Mouse (Mus musculus): ENCODE data around the gene 1700061G19Rik. TPM values are rescaled to one million over a fixed set of nuclear protein-coding genes. Genes with fewer than 3 reads are reported as not detected.

1700061G19Rik gene
- polyA plus RNA-seq, 1 experiment, result 0.21 TPM

DNA sequence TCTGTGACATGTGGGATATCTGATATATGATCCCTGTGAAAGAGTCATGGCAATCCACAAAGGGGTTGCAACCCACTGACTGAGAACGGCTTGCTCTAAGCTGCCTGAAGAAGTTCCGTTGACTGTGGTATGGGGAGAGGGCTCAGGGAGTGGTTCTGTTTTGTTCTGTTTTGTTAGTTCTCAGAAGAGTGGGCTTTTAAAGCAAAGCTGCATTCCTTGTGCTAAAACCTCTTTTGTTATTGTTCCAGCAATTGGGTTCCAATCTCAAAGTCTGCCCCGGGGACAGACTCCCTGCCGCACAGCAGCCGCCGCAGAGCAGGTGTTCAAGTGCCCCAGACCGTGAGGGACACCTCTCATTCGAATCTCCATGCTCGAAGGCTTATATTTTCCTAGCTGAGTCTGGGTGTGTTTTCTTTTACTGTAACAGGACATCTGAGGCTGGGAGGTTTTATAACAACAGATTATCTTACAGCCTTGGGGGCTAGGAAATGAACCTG is 5.7 kb upstream of the 1700061G19Rik start:
- Histone ChIP-seq H3K36me3 (ENCODE audit: control insufficient read depth, insufficient read depth, low read length) (no peaks in the 10 kb centered on the region), H3K4me3 (ENCODE audit: extremely low read depth, insufficient read depth, insufficient read length) (no peak overlapping the region), H3K4me1 (ENCODE audit: control insufficient read depth, insufficient read depth, insufficient read length) (no peaks in the 10 kb centered on the region), H3K27ac (ENCODE audit: insufficient read depth, low read length) (no peak overlapping the region), H3K27me3 (ENCODE audit: control insufficient read depth, insufficient read depth, low read length) (no peaks in the 10 kb centered on the region)
- DNase-seq (ENCODE audit: low read depth in 1 of 2, low spot score in 2 of 2), result no peak
- WGBS, result 91% methylated on average over 9 of the region's 9 CpGs
- TF ChIP-seq CTCF (IDR thresholded peaks at IDR 0.05; ENCODE audit: extremely low read depth, insufficient read depth, insufficient read length, insufficient replicate concordance) (no peak), POLR2A (IDR thresholded peaks at IDR 0.05; ENCODE audit: low read depth, low read length) (no peak)

DNA sequence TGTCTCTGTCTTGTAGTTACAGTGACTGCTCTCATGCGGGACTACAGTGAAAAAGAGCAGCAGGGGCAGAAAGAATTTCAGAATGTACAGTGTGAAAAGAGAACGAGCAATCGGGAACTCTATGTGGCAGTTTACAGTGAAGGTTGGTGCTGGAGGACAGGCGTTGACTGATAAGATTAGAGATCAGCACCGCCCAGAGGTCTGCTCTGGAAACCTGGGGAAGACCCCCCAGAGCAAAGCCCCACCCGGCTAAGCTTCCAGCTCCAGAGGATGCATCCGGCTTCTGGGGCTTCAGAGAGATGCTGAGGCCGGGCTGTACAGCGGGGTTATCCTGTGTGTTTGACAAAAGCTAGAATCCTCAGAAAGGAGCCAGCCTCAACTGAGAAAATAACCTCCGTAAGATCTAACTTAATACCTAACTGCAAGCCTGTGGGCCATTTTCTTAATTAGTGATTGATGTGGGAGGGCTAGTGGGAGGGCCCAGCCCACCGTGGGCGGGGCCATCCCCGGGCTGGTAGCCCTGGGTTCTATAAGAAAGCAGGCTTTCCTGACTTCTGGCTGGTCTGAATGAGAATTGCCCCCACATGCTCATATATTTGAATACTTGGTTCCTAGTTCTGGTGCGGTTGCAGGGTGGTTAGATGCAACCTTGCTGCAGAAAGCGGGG is 4.9 kb upstream of the 1700061G19Rik start:
- Histone ChIP-seq H3K4me1 (ENCODE audit: control insufficient read depth, insufficient read depth, insufficient read length) (no peaks in the 10 kb centered on the region), H3K36me3 (ENCODE audit: control insufficient read depth, insufficient read depth, low read length) (no peaks in the 10 kb centered on the region), H3K27ac (ENCODE audit: insufficient read depth, low read length) (no peak overlapping the region), H3K4me3 (ENCODE audit: extremely low read depth, insufficient read depth, insufficient read length) (no peak overlapping the region), H3K27me3 (ENCODE audit: control insufficient read depth, insufficient read depth, low read length) (no peaks in the 10 kb centered on the region)
- WGBS, result 80% methylated on average over 15 of the region's 15 CpGs
- TF ChIP-seq CTCF (IDR thresholded peaks at IDR 0.05; ENCODE audit: extremely low read depth, insufficient read depth, insufficient read length, insufficient replicate concordance) (no peak), POLR2A (IDR thresholded peaks at IDR 0.05; ENCODE audit: low read depth, low read length) (no peak)
- DNase-seq (ENCODE audit: low read depth in 1 of 2, low spot score in 2 of 2), result no peak

DNA sequence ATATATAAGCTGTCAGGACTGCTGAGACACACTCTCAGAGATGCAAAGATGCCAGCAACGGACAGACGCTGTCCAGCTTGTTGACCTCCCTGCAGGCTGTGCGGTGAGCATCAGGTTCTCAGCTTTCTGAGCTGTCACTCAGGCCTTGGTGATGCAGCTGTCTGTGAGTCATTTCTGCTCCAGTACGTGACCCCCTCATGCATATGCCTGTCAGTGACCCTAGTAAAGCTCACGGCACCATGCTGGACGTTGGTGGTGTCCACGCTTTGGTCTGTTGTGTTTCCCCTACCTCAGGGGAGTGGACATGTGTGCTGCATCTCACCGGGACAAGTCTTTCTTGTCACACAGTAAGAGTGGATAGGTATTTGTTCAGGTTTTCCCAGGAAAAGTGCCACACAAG is 3.5 kb upstream of the 1700061G19Rik start:
- TF ChIP-seq POLR2A (IDR thresholded peaks at IDR 0.05; ENCODE audit: low read depth, low read length), result no peak
- TF ChIP-seq CTCF (IDR thresholded peaks at IDR 0.05; ENCODE audit: extremely low read depth, insufficient read depth, insufficient read length, insufficient replicate concordance), result no peak
- no peaks in the 10 kb centered on the region for H3K36me3 ChIP-seq (ENCODE audit: control insufficient read depth, insufficient read depth, low read length)
- WGBS, result 85% methylated on average over 8 of the region's 8 CpGs

DNA sequence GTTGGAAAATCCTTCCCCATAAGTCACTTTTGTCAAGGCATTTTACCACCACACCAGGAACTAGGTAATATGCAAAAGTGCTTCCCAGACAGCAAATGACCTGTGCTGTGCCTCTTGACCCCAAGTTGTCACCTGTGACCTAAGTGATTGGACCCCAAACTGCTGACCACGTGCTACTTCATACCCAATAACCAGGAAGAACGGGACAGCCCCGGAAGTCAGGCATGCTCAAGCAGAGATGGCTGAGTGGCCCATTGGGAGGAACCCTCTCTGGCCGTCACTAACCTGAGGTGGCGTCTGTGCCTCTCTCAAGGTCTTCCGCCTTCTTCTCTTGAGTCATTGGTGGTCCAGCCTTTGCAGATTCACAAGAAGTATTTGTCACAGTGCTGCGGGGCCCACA is 2.8 kb upstream of the 1700061G19Rik start:
- Histone ChIP-seq H3K36me3 (ENCODE audit: control insufficient read depth, insufficient read depth, low read length) (no peaks in the 10 kb centered on the region), H3K4me1 (ENCODE audit: control insufficient read depth, insufficient read depth, insufficient read length) (no peaks in the 10 kb centered on the region), H3K27me3 (ENCODE audit: control insufficient read depth, insufficient read depth, low read length) (no peaks in the 10 kb centered on the region), H3K4me3 (ENCODE audit: extremely low read depth, insufficient read depth, insufficient read length) (no peak overlapping the region), H3K27ac (ENCODE audit: insufficient read depth, low read length) (no peak overlapping the region)
- no peak for TF ChIP-seq POLR2A (IDR thresholded peaks at IDR 0.05; ENCODE audit: low read depth, low read length)
- no peak for TF ChIP-seq CTCF (IDR thresholded peaks at IDR 0.05; ENCODE audit: extremely low read depth, insufficient read depth, insufficient read length, insufficient replicate concordance)
- 77% methylated on average over 7 of the region's 7 CpGs for WGBS
- DNase-seq (ENCODE audit: low read depth in 1 of 2, low spot score in 2 of 2), result no peak

More for the DNA sequence above, 3.5 kb upstream of the 1700061G19Rik start:
- H3K4me1 ChIP-seq (ENCODE audit: control insufficient read depth, insufficient read depth, insufficient read length), result no peaks in the 10 kb centered on the region
- H3K27ac ChIP-seq (ENCODE audit: insufficient read depth, low read length), result no peak overlapping the region
- H3K27me3 ChIP-seq (ENCODE audit: control insufficient read depth, insufficient read depth, low read length), result no peaks in the 10 kb centered on the region
- H3K4me3 ChIP-seq (ENCODE audit: extremely low read depth, insufficient read depth, insufficient read length), result no peak overlapping the region
- DNase-seq (ENCODE audit: low read depth in 1 of 2, low spot score in 2 of 2), result no peak

DNA sequence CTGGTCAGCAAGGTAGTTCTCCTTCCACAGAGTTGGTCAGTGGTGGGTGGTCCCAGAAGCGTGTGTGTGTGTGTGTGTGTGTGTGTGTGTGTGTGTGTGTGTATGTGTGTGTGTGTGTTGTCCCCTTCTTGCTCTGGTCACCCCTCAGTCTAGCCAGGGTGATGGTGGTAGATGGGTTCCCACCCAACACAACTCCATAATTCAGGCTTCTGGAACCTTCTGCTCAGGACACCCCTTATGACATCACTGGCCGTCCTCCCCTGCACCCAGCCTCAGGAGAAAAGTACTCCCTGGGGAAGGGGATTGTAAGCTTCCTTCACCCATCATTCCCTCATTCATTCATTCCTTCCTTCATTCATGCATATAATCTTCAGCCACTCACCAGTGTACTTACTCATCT is 1.0 kb upstream of the 1700061G19Rik start, which contains the start of gene Acsbg2:
TSS of gene Acsbg2 (minus strand) at position 211 of the 400 bp plus-strand sequence.
- H3K4me3 ChIP-seq (ENCODE audit: extremely low read depth, insufficient read depth, insufficient read length), result no peak within 1 kb of the TSS
- no peaks in the 10 kb centered on the region for H3K36me3 ChIP-seq (ENCODE audit: control insufficient read depth, insufficient read depth, low read length)
- H3K27ac ChIP-seq (ENCODE audit: insufficient read depth, low read length), result no peak within 1 kb of the TSS
- no peak for DNase-seq (ENCODE audit: low read depth in 1 of 2, low spot score in 2 of 2)
- TF ChIP-seq CTCF (IDR thresholded peaks at IDR 0.05; ENCODE audit: extremely low read depth, insufficient read depth, insufficient read length, insufficient replicate concordance), result no peak
- no peak for TF ChIP-seq POLR2A (IDR thresholded peaks at IDR 0.05; ENCODE audit: low read depth, low read length)
- H3K27me3 ChIP-seq (ENCODE audit: control insufficient read depth, insufficient read depth, low read length), result no peaks in the 10 kb centered on the region
- 98% methylated on average over 2 of the region's 2 CpGs for WGBS
- no peaks in the 10 kb centered on the region for H3K4me1 ChIP-seq (ENCODE audit: control insufficient read depth, insufficient read depth, insufficient read length)

DNA sequence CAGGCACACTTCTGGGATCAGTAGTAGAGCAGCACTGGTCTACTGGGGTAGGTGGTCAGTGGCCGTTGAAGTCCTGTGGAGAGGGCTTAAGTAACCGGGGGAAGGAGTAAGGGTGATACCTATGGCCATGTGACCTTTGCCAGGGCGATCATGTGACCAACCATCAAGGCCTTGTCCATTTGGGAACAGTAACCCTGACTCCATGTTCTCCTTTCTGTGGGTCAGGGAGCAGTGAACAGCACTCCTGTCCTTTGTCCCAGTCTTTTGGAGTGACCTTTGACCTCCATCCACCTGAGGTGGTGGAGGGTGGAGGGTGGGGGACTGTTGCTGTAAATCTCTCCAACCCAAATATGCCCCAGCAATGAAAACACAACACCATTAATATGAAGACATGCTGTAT is 1.2 kb downstream of the 1700061G19Rik start:
- Histone ChIP-seq H3K4me3 (ENCODE audit: extremely low read depth, insufficient read depth, insufficient read length) (no peak overlapping the region), H3K27me3 (ENCODE audit: control insufficient read depth, insufficient read depth, low read length) (no peaks in the 10 kb centered on the region), H3K36me3 (ENCODE audit: control insufficient read depth, insufficient read depth, low read length) (no peaks in the 10 kb centered on the region), H3K4me1 (ENCODE audit: control insufficient read depth, insufficient read depth, insufficient read length) (no peaks in the 10 kb centered on the region), H3K27ac (ENCODE audit: insufficient read depth, low read length) (no peak overlapping the region)
- no peak for TF ChIP-seq CTCF (IDR thresholded peaks at IDR 0.05; ENCODE audit: extremely low read depth, insufficient read depth, insufficient read length, insufficient replicate concordance)
- no peak for TF ChIP-seq POLR2A (IDR thresholded peaks at IDR 0.05; ENCODE audit: low read depth, low read length)
- 95% methylated on average over 3 of the region's 3 CpGs for WGBS
- no peak for DNase-seq (ENCODE audit: low read depth in 1 of 2, low spot score in 2 of 2)

DNA sequence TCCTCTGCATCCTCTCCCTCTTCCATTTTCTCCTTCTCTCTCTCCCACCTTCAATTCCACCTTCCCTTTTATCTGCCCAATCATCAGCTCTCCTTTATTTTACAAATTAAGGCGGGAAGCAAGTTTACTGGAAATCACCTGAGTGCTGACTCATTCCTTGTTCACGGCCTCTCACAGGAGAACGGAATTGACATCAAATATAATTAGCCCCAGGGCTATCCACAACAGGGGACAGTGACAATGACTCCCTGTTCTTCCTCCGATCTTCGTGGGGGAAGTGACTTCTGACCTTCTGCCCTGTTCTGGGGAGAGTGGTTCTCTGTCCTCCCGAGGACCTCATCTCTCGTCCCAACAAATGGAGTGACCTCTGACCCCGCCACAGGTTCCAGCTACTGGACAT is 1.7 kb downstream of the 1700061G19Rik start:
- Histone ChIP-seq H3K36me3 (ENCODE audit: control insufficient read depth, insufficient read depth, low read length) (no peaks in the 10 kb centered on the region), H3K27ac (ENCODE audit: insufficient read depth, low read length) (no peak overlapping the region), H3K4me3 (ENCODE audit: extremely low read depth, insufficient read depth, insufficient read length) (no peak overlapping the region), H3K27me3 (ENCODE audit: control insufficient read depth, insufficient read depth, low read length) (no peaks in the 10 kb centered on the region), H3K4me1 (ENCODE audit: control insufficient read depth, insufficient read depth, insufficient read length) (no peaks in the 10 kb centered on the region)
- DNase-seq (ENCODE audit: low read depth in 1 of 2, low spot score in 2 of 2), result no peak
- 83% methylated on average over 8 of the region's 8 CpGs for WGBS
- TF ChIP-seq POLR2A (IDR thresholded peaks at IDR 0.05; ENCODE audit: low read depth, low read length), result no peak
- no peak for TF ChIP-seq CTCF (IDR thresholded peaks at IDR 0.05; ENCODE audit: extremely low read depth, insufficient read depth, insufficient read length, insufficient replicate concordance)

Data from spleen, adult 2 months (tissue).